Mouse (Mus musculus) Patski (cell line): ENCODE results near the gene Atp2a1. TPM values are rescaled to one million over a fixed set of nuclear protein-coding genes. Genes with fewer than 3 reads are reported as not detected.
A peak's percentile ranks its signal among the peaks of the same experiment; 100 is the strongest.
"Not testable (repeated sequence)": the region's sequence is repeated elsewhere in the genome, so short reads cannot be mapped to it uniquely, and the experiment has no call there.

Source experiments
- ATAC-seq: fragments of 100-300 bp; one replicate; pipeline ENCODE4 v1.8.0; 2021
- CTCF ChIA-PET: fragments of 350-600 bp; sonication (Branson Sonifier 250); formaldehyde crosslinking; loops from one replicate; lab custom pipeline; 2022; ENCODE audit warnings: inconsistent platforms; lab: Charles Lee
- POLR2A ChIA-PET: fragments of 350-600 bp; sonication (Branson Sonifier 250); formaldehyde crosslinking; loops from one replicate; lab custom pipeline; 2022; ENCODE audit warnings: antibody characterized with exemption, inconsistent platforms; lab: Charles Lee
- DNase-seq: peaks from one replicate; pipeline ENCODE4 v3.0.0-alpha.2; 2011; ENCODE audit warnings: low read depth, low spot score
- H3K27me3 ChIP-seq: fragments of 371-371 bp; one replicate; pipeline ENCODE4 v1.5.1; 2021
- CTCF ChIP-seq: fragments of 100-300 bp; IDR thresholded peaks from one replicate; pipeline ENCODE4 v1.5.1; 2021
- in situ Hi-C: fragments of 300-500 bp; cut with MboI; formaldehyde crosslinking; loops from 3 replicates; pipeline ENCODE4 v1.11.1; 2018; ENCODE audit warnings: low pct_unique_long_range_greater_than_20kb, mixed read lengths
- polyA plus RNA-seq: library from polyadenylated mRNA; unstranded; gene quantifications from one replicate; pipeline ENCODE4 v1.2.3, GENCODE M21; 2021

Atp2a1 gene
- polyA plus RNA-seq, 1 experiment from 2014 or later: 0.10 TPM

GRCm38 (mm10) chr7:126424161-126424560, 38.7 kb downstream of the Atp2a1 start:
- DNase-seq: no peak
- ChIA-PET CTCF (no interaction called here), POLR2A (interaction anchor here (0.6 to 0.7 kb wide), 2 partner anchors 123 to 807 kb away, joined by 4 to 5 read pairs; no protein-coding TSS in a partner anchor)
- in situ Hi-C loops: no loop called here
- no peak for TF ChIP-seq CTCF
- no peak for ATAC-seq
- no peaks in the 10 kb centered on the region for H3K27me3 ChIP-seq

- no peak for DNase-seq
- no peak for ATAC-seq
- POLR2A ChIA-PET: no interaction called here
- in situ Hi-C loops: no loop called here
- H3K27me3 ChIP-seq: no peaks in the 10 kb centered on the region
- CTCF ChIA-PET: no interaction called here
- TF ChIP-seq CTCF: no peak
Measured at GRCm38 (mm10) chr7:126421756-126422155, 41.2 kb downstream of the Atp2a1 start.

- CTCF ChIA-PET: no interaction called here
Measured at GRCm38 (mm10) chr7:126418496-126418895, 44.4 kb downstream of the Atp2a1 start.

GRCm38 (mm10) chr7:126417606-126418005, 45.3 kb downstream of the Atp2a1 start:
- in situ Hi-C loops: no loop called here
- DNase-seq: no peak
- TF ChIP-seq CTCF: no peak
- CTCF ChIA-PET: no interaction called here
- no peak for ATAC-seq
- POLR2A ChIA-PET: interaction anchor here (1.8 kb wide), 1 partner anchor 11 kb away, joined by 8 read pairs; the partner anchor contains the start of gene Rabep2
- peaks cover 6% of the 10 kb centered on the region for H3K27me3 ChIP-seq

More at GRCm38 (mm10) chr7:126418496-126418895, 44.4 kb downstream of the Atp2a1 start:
- POLR2A ChIA-PET: interaction anchor here (1.8 kb wide), 1 partner anchor 10 kb away, joined by 8 read pairs; the partner anchor contains the start of gene Rabep2
- DNase-seq: no peak
- TF ChIP-seq CTCF: no peak
- in situ Hi-C loops: no loop called here
- H3K27me3 ChIP-seq: peaks cover 6% of the 10 kb centered on the region
- no peak for ATAC-seq

- in situ Hi-C loops: no loop called here
- POLR2A ChIA-PET: no interaction called here
- CTCF ChIA-PET: no interaction called here
- H3K27me3 ChIP-seq: peaks cover 7% of the 10 kb centered on the region
- DNase-seq: no peak
- ATAC-seq: no peak
- no peak for TF ChIP-seq CTCF
Measured at GRCm38 (mm10) chr7:126417045-126417444, 45.9 kb downstream of the Atp2a1 start.

- ChIA-PET POLR2A (no interaction called here), CTCF (no interaction called here)
- DNase-seq (no peak), ATAC-seq (no peak)
- TF ChIP-seq CTCF: no peak
- in situ Hi-C loops: no loop called here
- H3K27me3 ChIP-seq: peaks cover 9% of the 10 kb centered on the region
Measured at GRCm38 (mm10) chr7:126416615-126417014, 46.3 kb downstream of the Atp2a1 start.

- in situ Hi-C loops: no loop called here
Measured at GRCm38 (mm10) chr7:126414725-126415124, 48.2 kb downstream of the Atp2a1 start, which contains the start of gene Cd19. Gene Cd19 (minus strand): TSS chr7:126414889.

GRCm38 (mm10) chr7:126411061-126411460, 51.8 kb downstream of the Atp2a1 start:
- ChIA-PET POLR2A (no interaction called here), CTCF (no interaction called here)
- in situ Hi-C loops: no loop called here
- peaks cover 9% of the 10 kb centered on the region for H3K27me3 ChIP-seq
- ATAC-seq (no peak), DNase-seq (no peak)
- no peak for TF ChIP-seq CTCF

More at GRCm38 (mm10) chr7:126414725-126415124, 48.2 kb downstream of the Atp2a1 start, which contains the start of gene Cd19:
- ChIA-PET CTCF (no interaction called here), POLR2A (no interaction called here)
- no peak for DNase-seq
- peaks cover 9% of the 10 kb centered on the region for H3K27me3 ChIP-seq
- no peak for ATAC-seq
- TF ChIP-seq CTCF: no peak

- POLR2A ChIA-PET: no interaction called here
- CTCF ChIA-PET: no interaction called here
- in situ Hi-C loops: no loop called here
- H3K27me3 ChIP-seq: peaks cover 3% of the 10 kb centered on the region
- ATAC-seq (no peak), DNase-seq (no peak)
- TF ChIP-seq CTCF: no peak
Measured at GRCm38 (mm10) chr7:126408686-126409085, 54.2 kb downstream of the Atp2a1 start.

- in situ Hi-C loops: not testable (repeated sequence)
- CTCF ChIA-PET: interaction anchor here (1.4 kb wide), 1 partner anchor 9 kb away, joined by 3 read pairs; no protein-coding TSS in a partner anchor
Measured at GRCm38 (mm10) chr7:126402518-126402917, 60.4 kb downstream of the Atp2a1 start.

GRCm38 (mm10) chr7:126399548-126399947, 63.4 kb downstream of the Atp2a1 start:
- no peaks in the 10 kb centered on the region for H3K27me3 ChIP-seq
- ChIA-PET POLR2A (interaction anchor here (1.0 to 1.7 kb wide), 2 partner anchors 29 to 76 kb away, joined by 3 to 4 read pairs; partner anchors contain the start of genes Rabep2 and Sh2b1), CTCF (interaction anchor here (0.7 to 1.8 kb wide), 4 partner anchors 27 to 128 kb away, joined by 3 to 6 read pairs (median 4); no protein-coding TSS in a partner anchor)
- DNase-seq (no peak), ATAC-seq (no peak)
- TF ChIP-seq CTCF: peak; percentile 92
- in situ Hi-C loops: loop anchor here (5.0 kb wide), 1 partner anchor 128 kb away; no protein-coding TSS in a partner anchor

More at GRCm38 (mm10) chr7:126402518-126402917, 60.4 kb downstream of the Atp2a1 start:
- DNase-seq, H3K27me3 ChIP-seq, ATAC-seq, POLR2A ChIA-PET: not testable (repeated sequence)
